Mouse (Mus musculus) right cerebral cortex, adult 2 months (tissue): ENCODE data around the gene Olfr288.
A peak's percentile ranks its signal among the peaks of the same experiment; 100 is the strongest.

Experiments used
- DNase-seq, 2 experiments: peaks; one replicate each; pipeline ENCODE4 v3.0.0; 2021 to 2022; ENCODE audit warnings: low spot score in 2 of 2

Olfr288 gene

DNA sequence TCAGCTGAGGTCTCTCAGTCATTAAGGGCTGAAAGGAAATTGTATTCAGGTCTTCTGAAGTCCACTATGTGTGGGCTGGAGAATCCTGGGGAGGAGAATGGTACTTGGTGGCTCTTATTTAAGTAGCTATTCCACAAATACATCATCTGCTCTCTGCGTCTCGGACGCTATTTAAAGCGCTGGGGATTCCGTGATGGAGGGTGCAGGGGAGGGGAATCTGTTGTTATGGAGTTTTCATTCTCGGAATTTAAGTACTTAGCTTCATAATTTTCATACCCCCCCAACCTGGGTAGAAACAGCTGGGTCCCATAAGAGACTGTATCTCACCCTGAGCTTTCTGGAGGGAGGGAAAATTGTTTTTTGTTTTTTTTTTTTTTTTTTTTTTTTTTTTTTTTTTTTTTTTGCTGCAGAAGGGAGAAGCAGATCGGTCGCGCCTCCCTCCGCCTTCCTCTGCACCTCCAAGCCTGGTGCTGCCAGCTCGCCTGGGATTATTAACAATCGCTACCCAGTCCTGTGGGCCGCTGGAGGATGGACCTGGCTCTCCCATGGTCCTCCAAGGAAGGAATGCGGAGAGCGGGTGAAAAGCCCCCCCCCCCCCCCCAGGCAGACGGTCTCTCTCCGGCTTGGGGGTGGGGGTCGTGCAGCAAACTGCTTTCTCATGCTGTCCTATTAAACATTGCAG lies 28.2 kb downstream of the Olfr288 start, which contains the start of gene Ccdc184:
Ccdc184 (plus strand) TSS at position 196 of the 682 bp plus-strand sequence.
- peak; percentile 33 to 47 for DNase-seq

GRCm38 (mm10) chr15:98165525-98165924 lies 29.8 kb downstream of the Olfr288 start, which contains the start of gene Asb8:
TSS of gene Asb8 (minus strand) at chr15:98165625.
- no peak for DNase-seq

- no peak for DNase-seq
Measured at GRCm38 (mm10) chr15:98162561-98162960, 32.8 kb downstream of the Olfr288 start.

DNA sequence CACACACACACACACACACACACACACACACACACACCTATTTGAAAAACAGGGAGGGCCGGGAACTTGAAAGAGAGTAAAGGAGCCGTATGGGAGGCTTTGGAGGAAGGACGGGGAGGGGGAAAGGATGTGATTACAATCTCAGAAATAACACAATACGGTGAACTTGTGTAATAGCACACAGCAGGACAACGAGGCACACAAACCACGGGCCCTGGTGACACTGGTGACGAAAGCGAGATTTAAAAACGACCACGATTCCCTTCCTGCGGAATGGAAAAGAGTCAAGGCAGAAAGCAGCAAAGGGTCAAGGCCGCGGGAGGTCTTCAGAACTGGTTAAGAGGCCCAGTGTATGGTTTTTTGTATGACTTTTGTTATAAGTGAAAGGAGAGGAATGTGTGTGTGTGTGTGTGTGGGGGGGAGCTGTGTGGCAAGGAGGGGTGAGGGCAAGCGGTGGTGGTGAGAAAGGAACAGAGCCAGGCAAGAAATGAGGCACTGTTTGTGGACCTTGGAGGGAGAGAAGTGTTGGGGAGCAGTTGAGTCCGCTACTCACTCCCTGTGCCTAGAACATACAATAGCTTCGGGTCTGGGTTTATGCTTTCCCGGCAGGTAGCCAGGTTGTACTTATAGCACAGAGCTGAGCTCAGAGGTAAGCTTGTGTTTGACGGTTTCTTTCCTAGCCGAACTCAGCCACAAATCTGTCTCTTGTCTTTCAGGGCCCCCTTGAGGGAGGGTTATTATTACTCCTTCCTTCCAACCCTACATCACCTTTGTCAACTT lies 34.1 kb downstream of the Olfr288 start:
- DNase-seq: no peak

DNA sequence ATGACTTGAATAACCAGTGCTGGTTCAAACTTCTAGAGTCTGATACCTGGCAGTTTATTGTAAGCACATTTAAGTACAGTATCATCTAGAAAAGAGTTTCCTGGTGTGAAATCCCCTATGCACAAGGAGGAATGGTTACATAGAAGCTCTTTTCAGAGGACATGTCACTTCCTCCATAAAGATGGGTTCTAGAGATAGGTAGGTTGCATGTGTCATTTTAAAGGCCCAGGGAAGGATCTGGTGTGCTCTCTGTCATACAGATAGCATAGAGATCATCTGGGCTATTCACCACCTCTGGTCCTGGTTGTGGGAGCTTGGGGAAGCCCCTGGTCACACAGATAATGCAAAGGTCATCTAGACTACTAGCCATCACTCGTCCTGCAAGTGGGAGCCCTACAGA lies 38.1 kb downstream of the Olfr288 start:
- no peak for DNase-seq

- no peak for DNase-seq
Measured at GRCm38 (mm10) chr15:98155944-98156343, 39.4 kb downstream of the Olfr288 start.

GRCm38 (mm10) chr15:98155272-98155671 lies 40.1 kb downstream of the Olfr288 start:
- no peak for DNase-seq

- DNase-seq: no peak
Measured at GRCm38 (mm10) chr15:98154631-98155030, 40.7 kb downstream of the Olfr288 start.

DNA sequence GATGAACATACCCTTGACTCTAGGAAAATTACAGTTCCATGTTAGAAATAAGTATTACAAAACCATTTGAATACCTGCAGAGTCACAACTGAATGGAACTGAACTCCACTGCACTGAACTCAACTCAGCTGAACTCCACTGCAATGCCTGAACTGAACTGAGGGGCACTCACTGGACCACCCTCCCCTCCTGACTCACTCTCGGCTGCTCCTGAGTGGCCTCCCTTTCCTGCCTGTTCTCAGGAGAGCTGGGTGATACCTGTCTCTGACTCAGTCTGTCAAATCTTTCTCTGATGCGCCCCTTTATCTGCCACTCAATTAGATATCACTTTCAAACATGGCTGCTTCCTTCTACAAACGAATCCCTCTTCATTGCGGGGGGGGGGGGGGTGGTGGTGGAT lies 41.2 kb downstream of the Olfr288 start:
- DNase-seq: no peak

DNA sequence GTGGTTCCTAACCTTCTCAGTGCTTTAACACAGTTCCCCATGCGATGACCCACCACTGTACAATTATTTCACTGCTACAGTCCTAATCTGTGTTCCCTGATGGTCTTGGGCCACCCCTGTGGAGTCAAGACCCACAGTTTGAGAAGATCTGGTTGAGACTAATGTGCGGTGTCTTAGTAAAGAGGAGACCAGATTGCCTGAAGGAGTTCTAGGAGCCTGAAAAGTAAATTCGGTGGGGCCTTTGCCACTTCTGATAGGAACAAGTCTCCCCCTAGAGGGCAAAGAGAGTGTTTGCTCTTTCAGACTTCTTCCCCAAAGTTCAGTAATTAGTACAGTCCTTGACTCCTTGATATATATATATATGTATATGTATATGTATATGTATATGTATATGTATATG lies 41.7 kb downstream of the Olfr288 start:
- no peak for DNase-seq

DNA sequence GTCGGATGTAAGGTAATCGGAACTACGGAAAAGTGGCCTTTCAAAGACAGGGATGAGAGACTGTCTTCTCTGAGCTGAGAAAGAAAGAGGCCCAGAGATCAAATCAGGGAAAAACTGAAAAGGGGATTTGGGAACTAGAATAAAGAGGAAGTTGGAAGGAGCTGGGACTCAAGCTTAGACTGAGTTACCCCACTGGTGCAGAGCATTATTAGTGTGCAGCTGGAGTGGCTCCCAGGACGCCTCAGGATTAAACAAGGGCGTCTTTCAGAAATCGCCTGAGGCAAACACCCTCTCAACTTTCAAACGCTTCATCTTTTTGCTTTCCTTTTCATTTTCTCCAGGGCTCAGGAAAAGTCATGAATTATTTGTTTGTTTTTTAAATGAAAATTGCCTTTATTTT lies 42.4 kb downstream of the Olfr288 start:
- DNase-seq: no peak

DNA sequence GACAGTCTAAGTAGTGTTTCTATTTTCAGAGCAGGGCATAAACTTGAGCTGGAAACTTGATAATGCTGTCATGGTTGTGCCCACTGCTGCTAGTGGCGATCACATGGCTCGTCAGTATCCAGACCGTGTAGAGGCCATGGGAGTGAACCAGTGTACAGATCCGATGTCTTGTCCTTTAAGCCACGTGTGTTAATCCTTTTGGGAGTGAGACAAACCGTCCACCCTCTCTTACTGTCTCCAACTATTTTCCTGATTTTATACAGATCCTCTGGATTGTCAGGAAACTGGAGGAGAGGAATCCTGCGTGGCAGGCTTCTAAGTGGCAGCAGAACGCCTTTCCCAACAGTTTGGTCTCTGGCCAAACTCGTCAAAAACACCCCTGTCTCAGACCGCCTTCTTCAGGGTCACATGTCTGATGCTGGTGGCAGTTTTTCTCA lies 46.2 kb downstream of the Olfr288 start:
- no peak for DNase-seq

- DNase-seq: no peak
Measured at GRCm38 (mm10) chr15:98148356-98148755, 47.0 kb downstream of the Olfr288 start.

GRCm38 (mm10) chr15:98145559-98146181 lies 49.7 kb downstream of the Olfr288 start:
- DNase-seq: peak; percentile 95 to 96

GRCm38 (mm10) chr15:98144861-98145507 lies 50.4 kb downstream of the Olfr288 start:
- no peak for DNase-seq

- no peak for DNase-seq
Measured at GRCm38 (mm10) chr15:98142515-98142914, 52.8 kb downstream of the Olfr288 start.

- DNase-seq: no peak
Measured at GRCm38 (mm10) chr15:98140809-98141208, 54.5 kb downstream of the Olfr288 start.

GRCm38 (mm10) chr15:98139763-98140162 lies 55.6 kb downstream of the Olfr288 start:
- DNase-seq: no peak

GRCm38 (mm10) chr15:98136871-98137270 lies 58.5 kb downstream of the Olfr288 start:
- no peak for DNase-seq
